Mouse (Mus musculus) erythroblast, embryonic 14.5 days (primary cell): ENCODE data around the gene Neil1.

Experiments
- GATA1 ChIP-seq: IDR thresholded peaks from 2 replicates; pipeline ENCODE4 v1.6.1; 2012; ENCODE audit warnings: low read length, inconsistent platforms, mixed read lengths
- TAL1 ChIP-seq: IDR thresholded peaks from 3 replicates; pipeline ENCODE4 v1.6.1; 2012; ENCODE audit warnings: low read length, inconsistent platforms, mixed read lengths

DNA sequence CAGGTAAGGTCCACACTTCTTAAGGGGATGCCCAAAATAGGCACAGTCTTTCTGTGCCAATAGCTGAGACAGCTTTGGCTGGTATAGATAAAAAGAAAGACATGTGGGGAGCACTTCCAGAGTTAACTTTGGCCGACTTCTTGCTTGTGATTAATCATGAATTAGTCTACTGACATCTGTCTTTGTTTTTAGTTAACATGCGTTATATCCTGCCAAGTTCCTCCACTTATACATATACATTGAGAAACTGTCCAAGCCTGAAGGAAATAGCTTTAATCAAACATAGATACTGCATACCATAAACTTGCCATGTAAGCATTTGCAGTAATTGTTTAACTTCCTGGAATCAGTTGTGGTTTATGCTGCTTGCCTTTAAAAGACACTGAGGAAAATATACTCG lies 48.6 kb upstream of the Neil1 start:
- no peak for TF ChIP-seq TAL1
- no peak for TF ChIP-seq GATA1
